Mouse (Mus musculus): Measurements from ENCODE around the gene Tfr2.
A peak's percentile ranks its signal among the peaks of the same experiment; 100 is the strongest.

The Tfr2 gene

DNA sequence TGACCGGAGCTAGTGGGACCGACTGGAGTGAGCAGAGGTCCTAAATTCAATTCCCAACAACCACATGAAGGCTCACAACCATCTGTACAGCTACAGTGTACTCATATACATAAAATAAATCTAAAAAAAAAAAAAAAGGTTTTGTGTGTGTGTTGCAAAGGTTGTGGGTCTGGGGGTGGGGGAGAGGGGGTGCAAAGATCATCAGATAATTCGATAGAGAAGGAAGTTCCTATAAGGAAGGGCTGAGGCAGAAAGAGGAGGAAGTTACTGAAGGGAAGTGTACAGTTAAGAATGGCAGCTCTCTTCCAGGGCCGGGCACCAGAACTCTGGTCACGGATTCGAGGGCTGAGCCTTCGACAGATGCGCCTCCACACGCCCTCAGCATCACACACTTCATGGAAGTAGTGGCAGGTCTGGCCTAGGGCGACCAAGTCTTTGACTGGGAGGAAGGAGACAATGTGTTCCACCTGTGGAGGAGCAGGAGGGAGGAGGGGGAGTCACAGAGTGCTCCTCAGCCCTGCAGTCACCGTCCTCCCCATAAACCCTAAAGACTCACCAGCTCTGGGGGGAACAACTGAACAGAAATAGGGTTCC lies 54.4 kb downstream of the Tfr2 start:
- no peak for DNase-seq (ENCODE audit: low spot score in 2 of 2)

DNA sequence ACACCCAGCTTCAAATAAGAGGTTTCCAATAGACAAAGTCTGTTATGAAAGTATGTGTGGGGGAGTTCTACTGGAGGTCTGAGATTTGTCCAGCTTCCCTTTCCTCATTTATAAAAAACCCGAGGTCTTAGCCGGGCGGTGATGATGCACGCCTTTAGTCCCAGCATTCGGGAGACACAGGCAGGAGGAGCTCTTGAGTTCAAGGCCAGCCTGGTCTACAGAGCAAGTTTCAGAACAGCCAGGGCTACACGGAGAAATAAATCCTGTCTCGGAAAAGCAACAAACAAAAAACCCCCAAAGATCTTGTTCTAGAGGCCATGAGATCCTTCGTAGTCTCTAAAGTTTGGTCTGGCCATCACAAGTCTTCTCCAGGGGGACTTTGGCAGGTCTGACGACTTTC lies 58.4 kb downstream of the Tfr2 start:
- no peak for DNase-seq (ENCODE audit: low spot score in 2 of 2)

DNA sequence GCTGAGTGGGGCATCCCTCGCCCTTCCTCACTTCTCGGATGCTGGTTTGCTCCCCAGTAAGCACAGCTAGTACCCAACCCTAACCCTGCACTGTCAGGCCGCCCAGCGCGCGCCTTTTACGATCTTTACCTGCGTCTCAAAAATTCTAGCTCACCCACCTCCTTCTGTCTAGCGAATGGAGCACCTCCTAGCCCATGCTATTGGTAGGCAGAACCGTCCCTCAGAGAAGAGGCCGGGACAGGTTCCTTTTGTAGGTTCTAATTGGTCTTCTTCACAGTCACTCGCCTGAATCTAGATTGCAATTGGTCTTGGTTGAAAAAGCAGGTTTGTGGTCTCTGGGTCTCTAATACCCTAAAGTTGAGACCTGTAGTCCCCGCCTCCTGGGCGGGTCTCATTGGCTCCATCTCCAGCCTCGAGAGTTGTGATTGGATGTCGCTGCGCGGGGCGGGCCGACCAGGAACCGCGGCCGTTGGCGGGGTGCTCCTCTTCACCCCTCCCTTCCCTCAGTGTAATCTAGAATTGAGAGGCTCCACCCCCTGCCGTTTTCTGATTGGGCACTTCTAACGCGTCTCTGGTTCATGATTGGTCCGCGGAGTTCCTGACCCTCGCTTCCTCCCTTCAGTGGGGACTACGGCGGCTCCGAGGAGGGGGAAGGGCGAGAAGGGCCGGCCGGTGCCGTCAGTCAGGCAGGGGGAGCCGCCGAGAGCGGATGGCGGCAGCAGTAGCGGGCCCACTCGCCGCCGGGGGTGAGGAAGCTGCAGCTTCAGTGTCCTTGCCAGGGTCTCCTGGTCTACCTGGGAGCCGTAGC lies 59.1 kb downstream of the Tfr2 start, which contains the start of the genes Fbxo24, Lrch4 and Gm20605:
Gene Fbxo24 (minus strand): TSS at position 505 of the 808 bp plus-strand sequence.
Gene Lrch4 (plus strand): TSS at position 624 of the 808 bp plus-strand sequence.
Gene Gm20605 (plus strand): TSS at position 678 of the 808 bp plus-strand sequence.
- peak; percentile 100 for DNase-seq (ENCODE audit: low spot score in 2 of 2)

DNA sequence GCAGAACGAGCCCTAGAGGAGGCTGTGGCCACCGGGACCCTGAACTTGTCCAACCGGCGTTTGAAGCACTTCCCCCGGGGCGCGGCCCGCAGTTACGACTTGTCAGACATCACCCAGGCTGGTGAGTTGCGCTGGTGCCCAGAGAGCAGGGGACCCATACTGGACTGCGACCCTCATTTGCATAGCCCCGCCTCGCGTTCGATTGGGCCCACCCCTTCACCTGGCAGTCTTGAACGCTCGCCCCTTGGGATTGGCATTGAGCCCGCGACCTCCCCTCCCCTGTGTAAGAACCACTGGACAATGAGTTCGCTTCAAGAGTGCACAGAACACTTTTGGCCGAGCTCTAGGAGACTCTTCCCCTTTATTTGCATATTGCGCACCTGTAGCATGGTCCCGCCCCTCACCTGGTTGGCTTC lies 59.7 kb downstream of the Tfr2 start:
- no peak for DNase-seq (ENCODE audit: low spot score in 2 of 2)

DNA sequence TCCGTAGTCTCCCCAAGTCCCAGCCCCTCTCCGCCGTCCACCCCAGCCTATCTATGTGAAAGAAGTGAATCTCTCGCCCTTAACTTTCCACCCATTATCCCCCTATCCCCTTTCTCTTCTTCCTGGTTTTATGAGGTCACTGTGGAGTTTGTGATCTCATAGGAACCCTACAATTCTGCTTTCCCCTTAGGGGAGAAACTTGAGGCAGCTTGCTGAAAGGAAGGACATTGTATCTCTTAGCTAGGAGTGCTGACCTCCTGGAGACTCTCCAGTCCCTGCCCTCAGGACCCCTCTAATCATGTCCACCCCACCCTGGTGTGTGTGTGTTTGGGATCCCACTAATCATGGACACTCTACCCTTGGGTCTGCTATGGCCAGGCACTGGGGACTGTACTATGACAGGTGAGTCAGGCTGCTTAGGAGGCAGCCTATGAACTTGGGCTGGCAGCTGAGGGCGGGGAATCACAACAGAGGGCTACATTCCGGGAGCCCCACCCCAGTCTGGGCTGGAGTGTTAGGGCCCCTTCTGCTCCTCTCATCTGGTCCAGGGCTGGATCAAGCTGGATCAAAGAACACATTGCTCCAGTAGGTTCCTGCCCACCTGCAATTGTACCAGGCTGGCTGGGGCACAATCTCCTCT lies 60.4 kb downstream of the Tfr2 start:
- no peak for DNase-seq (ENCODE audit: low spot score in 2 of 2)

DNA sequence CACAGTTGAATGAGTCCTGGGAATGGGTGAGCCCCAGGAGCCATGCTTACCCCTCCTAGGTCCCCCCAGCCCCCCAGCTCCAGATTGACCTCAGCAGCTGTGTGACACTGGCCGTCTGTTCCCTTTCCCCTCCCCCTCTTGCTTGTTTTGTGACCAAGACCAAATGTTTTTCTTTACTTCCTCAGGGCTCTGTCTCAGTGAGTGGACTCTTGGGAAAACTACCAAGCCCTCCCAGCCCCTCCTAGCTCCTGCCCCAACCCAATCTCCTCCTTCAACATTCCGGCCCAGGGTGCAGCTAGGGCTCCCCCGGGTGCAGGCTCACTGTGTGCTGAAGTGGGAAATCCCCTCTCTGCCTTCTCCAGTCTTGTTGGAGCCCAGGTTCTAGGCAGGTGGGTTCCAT lies 61.0 kb downstream of the Tfr2 start:
- DNase-seq (ENCODE audit: low spot score in 2 of 2): no peak

DNA sequence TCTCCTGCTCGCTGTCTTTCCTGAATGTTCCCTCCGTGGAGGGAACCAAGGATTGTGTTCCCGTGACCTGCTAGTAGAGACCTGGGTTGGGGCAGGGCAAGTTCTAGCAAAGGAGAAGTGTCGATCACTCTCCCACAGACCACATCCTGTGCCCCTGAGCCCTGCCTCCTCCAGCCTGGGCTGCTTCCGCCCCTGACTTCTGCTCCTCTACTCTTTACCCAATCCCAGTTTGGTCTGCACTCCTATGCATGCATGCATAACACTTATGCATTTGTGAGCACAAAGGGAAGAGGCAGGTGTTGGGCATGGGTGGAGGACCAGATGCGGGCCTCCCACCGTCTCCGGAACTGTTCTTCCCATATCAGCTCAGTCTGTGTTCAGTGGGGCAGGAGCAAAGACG lies 61.5 kb downstream of the Tfr2 start:
- DNase-seq (ENCODE audit: low spot score in 2 of 2): peak in 1 of 2 experiments; percentile 55

DNA sequence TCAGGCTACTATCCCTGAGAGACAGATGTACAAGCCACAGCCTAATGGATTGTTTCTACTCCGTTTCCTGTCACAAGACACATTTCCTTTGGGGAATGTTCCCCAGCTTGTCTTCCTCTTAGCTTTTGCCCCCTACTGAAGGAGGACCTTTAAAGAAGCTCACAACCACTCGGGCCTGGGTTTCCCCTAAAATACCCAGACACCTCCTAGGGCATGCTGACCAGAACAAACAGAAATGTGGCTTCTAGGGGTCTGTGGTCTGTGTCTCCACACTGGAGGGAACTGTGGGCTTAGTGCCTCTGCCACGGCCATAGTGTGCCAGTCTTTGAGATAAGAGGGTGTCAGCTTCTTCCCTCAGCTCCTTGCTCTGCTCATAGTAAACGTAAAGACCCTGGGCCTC lies 62.0 kb downstream of the Tfr2 start:
- DNase-seq (ENCODE audit: low spot score in 2 of 2): no peak

DNA sequence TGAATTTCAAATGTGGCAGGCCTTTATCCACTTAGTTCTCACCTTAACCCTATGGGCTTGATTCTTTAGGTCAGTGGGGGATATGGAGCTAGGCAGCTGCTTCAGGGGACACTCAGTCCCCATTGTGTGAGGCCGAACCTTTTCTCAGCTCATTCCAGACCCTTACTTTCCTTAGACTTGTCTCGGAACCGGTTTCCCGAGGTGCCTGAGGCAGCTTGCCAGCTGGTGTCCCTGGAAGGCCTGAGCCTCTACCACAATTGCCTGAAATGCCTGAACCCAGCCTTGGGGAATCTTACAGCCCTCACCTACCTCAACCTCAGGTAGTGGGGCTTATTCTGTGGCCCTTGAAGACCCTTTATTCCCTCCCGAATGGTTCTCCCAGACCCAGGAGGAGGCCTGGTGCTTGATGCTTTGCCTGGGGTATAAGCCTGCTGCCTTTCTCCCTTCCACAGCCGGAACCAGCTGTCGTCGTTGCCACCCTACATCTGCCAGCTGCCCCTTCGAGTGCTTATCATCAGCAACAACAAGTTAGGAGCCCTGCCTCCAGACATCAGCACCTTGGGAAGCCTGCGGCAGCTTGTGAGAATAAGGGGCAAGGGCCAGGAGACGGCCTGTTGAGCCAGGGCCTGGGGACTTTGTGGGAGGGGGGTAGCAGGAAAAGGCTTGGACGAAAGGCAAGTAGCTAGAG lies 63.9 kb downstream of the Tfr2 start:
- DNase-seq (ENCODE audit: low spot score in 2 of 2): no peak

Data from left cerebral cortex, adult 9 months (tissue).